Mouse (Mus musculus) liver, adult 2 months (tissue): ENCODE results near the gene Cdkl3.

Experiments
- CTCF ChIP-seq: fragments of 200-500 bp; IDR thresholded peaks from 2 replicates; pipeline ENCODE4 v1.5.1; 2011; ENCODE audit warnings: low read depth, low read length, control low read depth
- POLR2A ChIP-seq: fragments of 200-500 bp; IDR thresholded peaks from 2 replicates; pipeline ENCODE4 v1.6.1; 2011; ENCODE audit warnings: low read length, control low read depth; ENCODE audit not compliant: insufficient read depth; ENCODE audit errors: extremely low read depth

- TF ChIP-seq CTCF (no peak), POLR2A (no peak)
These were observed 44.5 kb upstream of the Cdkl3 start for GRCm38 (mm10) chr11:51959511-51959910.
